Mouse (Mus musculus): ENCODE data around the gene Gpr152. TPM values are rescaled to one million over a fixed set of nuclear protein-coding genes. Genes with fewer than 3 reads are reported as not detected.
"Not testable (repeated sequence)": the region's sequence is repeated elsewhere in the genome, so short reads cannot be mapped to it uniquely, and the experiment has no call there.

Gpr152 gene
- polyA plus RNA-seq, 1 experiment, result not detected

GRCm38 (mm10) chr19:4115816-4116215 is 23.8 kb upstream of the Gpr152 start:
- WGBS, result 87% methylated on average over 11 of the region's 11 CpGs

GRCm38 (mm10) chr19:4117006-4117405 is 22.6 kb upstream of the Gpr152 start:
- H3K27ac ChIP-seq (ENCODE audit: insufficient read depth, low read depth, low read length), result no peak overlapping the region
- no peak overlapping the region for H3K4me3 ChIP-seq (ENCODE audit: insufficient read depth, low read depth, low read length)
- peaks cover 19% of the 10 kb centered on the region for H3K4me1 ChIP-seq (ENCODE audit: control insufficient read depth, insufficient read depth, low read length)
- WGBS, result 88% methylated on average over 7 of the region's 7 CpGs
- TF ChIP-seq POLR2A (IDR thresholded peaks at IDR 0.05; ENCODE audit: insufficient read depth, low read depth, low read length) (no peak), CTCF (IDR thresholded peaks at IDR 0.05; ENCODE audit: insufficient read depth, low read depth, low read length) (no peak)

More at GRCm38 (mm10) chr19:4115816-4116215, 23.8 kb upstream of the Gpr152 start:
- Histone ChIP-seq H3K27ac (ENCODE audit: insufficient read depth, low read depth, low read length) (no peak overlapping the region), H3K4me3 (ENCODE audit: insufficient read depth, low read depth, low read length) (no peak overlapping the region), H3K4me1 (ENCODE audit: control insufficient read depth, insufficient read depth, low read length) (peaks cover 19% of the 10 kb centered on the region)
- TF ChIP-seq POLR2A (IDR thresholded peaks at IDR 0.05; ENCODE audit: insufficient read depth, low read depth, low read length) (no peak), CTCF (IDR thresholded peaks at IDR 0.05; ENCODE audit: insufficient read depth, low read depth, low read length) (no peak)

DNA sequence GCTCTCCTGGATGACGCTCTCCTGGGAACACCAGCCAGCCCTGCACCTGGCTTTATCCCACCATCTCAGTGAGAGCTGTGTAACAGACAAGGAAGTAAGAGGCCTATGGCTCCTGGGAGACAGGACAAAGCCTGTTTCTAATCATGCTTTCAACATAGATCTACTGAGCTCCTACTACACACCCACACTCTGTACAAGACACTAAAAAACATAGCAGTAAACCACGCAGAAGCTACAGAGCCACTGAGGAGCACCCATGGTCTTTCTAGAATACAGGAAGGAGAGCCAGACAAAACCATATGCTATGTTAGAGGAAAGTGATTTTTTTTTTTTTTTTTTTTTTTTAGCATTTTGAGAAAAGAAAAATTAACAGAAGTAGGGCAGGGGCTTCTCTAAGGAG is 21.2 kb upstream of the Gpr152 start:
- H3K4me3 ChIP-seq (ENCODE audit: insufficient read depth, low read depth, low read length), result no peak overlapping the region
- peaks cover 9% of the 10 kb centered on the region for H3K4me1 ChIP-seq (ENCODE audit: control insufficient read depth, insufficient read depth, low read length)
- TF ChIP-seq CTCF (IDR thresholded peaks at IDR 0.05; ENCODE audit: insufficient read depth, low read depth, low read length) (no peak), POLR2A (IDR thresholded peaks at IDR 0.05; ENCODE audit: insufficient read depth, low read depth, low read length) (no peak)
- no peak overlapping the region for H3K27ac ChIP-seq (ENCODE audit: insufficient read depth, low read depth, low read length)
- 89% methylated on average over 2 of the region's 2 CpGs for WGBS

DNA sequence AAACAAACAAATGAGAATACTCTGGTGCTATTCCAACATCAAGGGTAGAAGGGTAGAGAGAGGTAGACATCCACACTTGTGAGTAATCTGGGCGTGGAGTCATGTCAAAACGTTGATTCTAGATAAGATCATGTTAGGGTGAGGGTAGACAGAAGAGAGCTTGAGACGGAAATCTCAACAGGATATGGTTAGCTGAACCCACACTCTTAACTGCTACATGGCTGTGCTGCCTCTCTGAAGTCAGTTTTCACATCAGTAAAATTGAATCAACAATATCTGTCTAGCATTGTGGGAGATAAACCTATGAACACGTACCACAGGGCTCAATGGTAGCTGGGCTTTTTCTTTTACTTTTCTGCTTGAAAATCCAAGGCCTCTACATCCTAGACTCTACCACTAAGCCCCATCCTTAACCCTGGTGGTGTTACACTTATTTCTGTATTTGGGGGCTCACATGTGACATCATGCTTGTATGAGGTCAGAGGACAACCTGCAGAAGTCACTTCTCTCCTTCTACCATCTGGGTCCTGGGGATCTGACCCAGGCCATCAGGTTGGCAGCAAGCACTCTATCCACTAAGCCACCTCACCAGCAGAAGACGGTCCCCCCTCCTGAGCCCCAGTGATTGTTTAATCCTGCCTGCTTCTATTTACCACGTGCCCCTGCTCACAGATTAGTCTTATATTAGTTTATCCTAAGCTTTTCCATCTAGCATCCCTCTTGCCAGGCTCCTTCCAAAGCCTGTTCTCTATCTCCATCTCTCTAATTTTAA is 19.7 kb upstream of the Gpr152 start:
- WGBS, result 94% methylated on average over 6 of the region's 6 CpGs
- 0 out of 2 replicates have a peak, but pooled peaks cover 3% of the 10 kb centered on the region for H3K4me1 ChIP-seq (ENCODE audit: control insufficient read depth, insufficient read depth, low read length)
- no peak overlapping the region for H3K4me3 ChIP-seq (ENCODE audit: insufficient read depth, low read depth, low read length)
- H3K27ac ChIP-seq (ENCODE audit: insufficient read depth, low read depth, low read length), result no peak overlapping the region
- TF ChIP-seq CTCF (IDR thresholded peaks at IDR 0.05; ENCODE audit: insufficient read depth, low read depth, low read length) (no peak), POLR2A (IDR thresholded peaks at IDR 0.05; ENCODE audit: insufficient read depth, low read depth, low read length) (no peak)

GRCm38 (mm10) chr19:4120496-4120895 is 19.1 kb upstream of the Gpr152 start:
- no peak overlapping the region for H3K27ac ChIP-seq (ENCODE audit: insufficient read depth, low read depth, low read length)
- H3K4me3 ChIP-seq (ENCODE audit: insufficient read depth, low read depth, low read length), result no peak overlapping the region
- H3K4me1 ChIP-seq (ENCODE audit: control insufficient read depth, insufficient read depth, low read length), result 0 out of 2 replicates have a peak, but pooled peaks cover 5% of the 10 kb centered on the region
- WGBS, result 88% methylated on average over 2 of the region's 2 CpGs
- TF ChIP-seq POLR2A (IDR thresholded peaks at IDR 0.05; ENCODE audit: insufficient read depth, low read depth, low read length), result no peak
- no peak for TF ChIP-seq CTCF (IDR thresholded peaks at IDR 0.05; ENCODE audit: insufficient read depth, low read depth, low read length)

DNA sequence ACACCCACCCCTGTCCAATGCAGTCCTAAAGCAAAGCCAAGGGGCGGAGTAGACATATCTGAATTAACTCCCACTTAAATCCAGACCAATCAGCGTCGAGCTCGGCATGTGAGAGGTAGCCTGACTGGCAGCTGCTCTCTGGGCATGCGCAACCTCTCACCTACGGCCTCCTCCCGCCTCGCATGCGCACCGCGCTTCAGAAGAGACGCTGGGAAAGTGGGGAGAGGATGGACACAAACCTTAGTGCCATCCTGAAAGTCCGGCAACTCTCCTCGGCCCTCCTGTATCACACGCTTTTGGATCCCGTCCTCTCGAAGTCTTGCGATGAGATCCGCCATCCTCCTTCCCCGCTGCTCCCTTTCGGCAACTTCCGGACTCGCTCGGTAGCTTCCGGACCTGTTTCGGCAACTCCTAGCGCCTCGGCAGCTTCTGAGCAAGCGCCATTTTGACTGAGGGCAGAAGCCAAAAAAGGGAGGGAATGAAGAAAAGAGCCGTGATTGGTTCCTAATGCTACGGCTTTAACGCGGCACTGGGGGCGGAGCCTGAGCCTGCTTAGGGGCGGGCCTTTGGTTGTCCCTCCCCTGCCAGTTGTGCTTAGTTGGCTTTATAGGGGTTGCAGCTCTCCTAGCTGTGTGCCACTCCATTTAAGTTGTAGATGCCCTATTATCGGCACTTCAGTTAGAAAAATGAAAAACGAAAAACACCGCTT is 18.3 kb upstream of the Gpr152 start:
- H3K27ac ChIP-seq (ENCODE audit: insufficient read depth, low read depth, low read length), result peak overlapping the region; percentile 93
- 2% methylated on average over 38 of the region's 38 CpGs for WGBS
- H3K4me1 ChIP-seq (ENCODE audit: control insufficient read depth, insufficient read depth, low read length), result 0 out of 2 replicates have a peak, but pooled peaks cover 5% of the 10 kb centered on the region
- TF ChIP-seq CTCF (IDR thresholded peaks at IDR 0.05; ENCODE audit: insufficient read depth, low read depth, low read length), result no peak
- peak; percentile 68; the same call in 1 of the 2 replicates for TF ChIP-seq POLR2A (IDR thresholded peaks at IDR 0.05; ENCODE audit: insufficient read depth, low read depth, low read length)
- H3K4me3 ChIP-seq (ENCODE audit: insufficient read depth, low read depth, low read length), result peak overlapping the region; percentile 77

DNA sequence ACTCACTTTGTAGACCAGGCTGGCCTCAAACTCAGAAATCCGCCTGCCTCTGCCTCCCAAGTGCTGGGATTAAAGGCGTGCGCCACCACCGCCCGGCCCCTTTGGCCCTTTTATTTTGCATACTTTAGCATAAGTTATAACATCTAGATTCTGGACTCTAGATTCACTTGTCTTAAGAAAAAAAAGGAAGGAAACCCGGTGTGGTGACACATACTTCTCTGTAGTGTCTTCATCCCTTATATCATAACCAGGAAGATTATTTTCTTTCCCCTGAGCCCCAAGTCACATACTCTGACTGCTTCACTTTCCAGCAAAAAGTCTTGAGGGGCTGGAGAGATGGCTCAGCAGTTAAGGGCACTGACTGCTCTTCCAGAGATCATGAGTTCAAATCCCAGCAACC is 17.7 kb upstream of the Gpr152 start:
- not testable (repeated sequence) for H3K4me1 ChIP-seq (ENCODE audit: control insufficient read depth, insufficient read depth, low read length); H3K4me3 ChIP-seq (ENCODE audit: insufficient read depth, low read depth, low read length); H3K27ac ChIP-seq (ENCODE audit: insufficient read depth, low read depth, low read length)
- WGBS, result 56% methylated on average over 6 of the region's 6 CpGs

- H3K4me1 ChIP-seq (ENCODE audit: control insufficient read depth, insufficient read depth, low read length), result peaks cover 15% of the 10 kb centered on the region
- no peak overlapping the region for H3K4me3 ChIP-seq (ENCODE audit: insufficient read depth, low read depth, low read length)
- TF ChIP-seq CTCF (IDR thresholded peaks at IDR 0.05; ENCODE audit: insufficient read depth, low read depth, low read length) (no peak), POLR2A (IDR thresholded peaks at IDR 0.05; ENCODE audit: insufficient read depth, low read depth, low read length) (no peak)
- no peak overlapping the region for H3K27ac ChIP-seq (ENCODE audit: insufficient read depth, low read depth, low read length)
- 85% methylated on average over 7 of the region's 7 CpGs for WGBS
Observed at GRCm38 (mm10) chr19:4122411-4123370, 16.9 kb upstream of the Gpr152 start.

All from olfactory bulb, adult 2 months (tissue).